Mouse (Mus musculus) right cerebral cortex, postnatal 25 days (tissue): ENCODE data around the gene Yeats2.

ENCODE experiments used
- DNase-seq: peaks from one replicate; pipeline ENCODE4 v3.0.0; 2022

Gene Yeats2

DNA sequence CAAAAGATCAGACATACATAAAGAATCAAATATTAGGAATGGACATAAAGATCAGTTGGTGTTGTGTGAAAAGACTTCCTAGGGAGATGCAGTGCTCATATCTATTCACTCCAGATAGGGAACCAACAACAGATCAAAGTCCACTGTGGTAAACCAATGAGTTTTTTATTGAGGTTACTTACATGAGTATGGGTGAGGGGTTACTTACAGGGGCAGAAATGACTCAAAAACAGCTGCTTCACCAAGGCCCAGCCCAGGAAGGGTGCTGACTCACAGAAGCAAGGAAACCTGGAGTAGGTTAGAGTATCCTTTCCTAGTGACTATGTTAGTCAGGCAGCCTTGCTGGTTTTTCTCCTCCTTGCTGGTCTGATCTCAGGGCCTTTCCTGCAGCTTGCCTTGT, 51.2 kb downstream of the Yeats2 start:
- no peak for DNase-seq

DNA sequence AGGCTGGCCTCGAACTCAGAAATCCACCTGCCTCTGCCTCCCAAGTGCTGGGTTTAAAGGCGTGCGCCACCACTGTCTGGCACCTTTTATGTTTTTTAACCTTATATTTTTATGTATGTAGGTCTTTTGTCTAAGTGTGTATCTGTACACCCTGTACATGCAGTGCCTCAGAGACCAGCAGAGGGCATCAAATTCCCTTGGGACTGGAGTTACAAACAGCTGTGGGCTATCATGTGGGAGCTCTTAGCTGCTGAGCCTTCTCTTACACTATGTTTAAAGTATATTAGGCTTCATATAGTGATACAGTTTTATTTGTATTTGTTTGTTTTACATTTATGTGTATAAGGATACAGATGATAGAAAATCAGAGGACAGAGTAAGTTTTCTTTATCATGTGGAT, 54.7 kb downstream of the Yeats2 start:
- DNase-seq: no peak

- DNase-seq: no peak
Observed at GRCm38 (mm10) chr16:20196962-20197361, 56.1 kb downstream of the Yeats2 start.

DNA sequence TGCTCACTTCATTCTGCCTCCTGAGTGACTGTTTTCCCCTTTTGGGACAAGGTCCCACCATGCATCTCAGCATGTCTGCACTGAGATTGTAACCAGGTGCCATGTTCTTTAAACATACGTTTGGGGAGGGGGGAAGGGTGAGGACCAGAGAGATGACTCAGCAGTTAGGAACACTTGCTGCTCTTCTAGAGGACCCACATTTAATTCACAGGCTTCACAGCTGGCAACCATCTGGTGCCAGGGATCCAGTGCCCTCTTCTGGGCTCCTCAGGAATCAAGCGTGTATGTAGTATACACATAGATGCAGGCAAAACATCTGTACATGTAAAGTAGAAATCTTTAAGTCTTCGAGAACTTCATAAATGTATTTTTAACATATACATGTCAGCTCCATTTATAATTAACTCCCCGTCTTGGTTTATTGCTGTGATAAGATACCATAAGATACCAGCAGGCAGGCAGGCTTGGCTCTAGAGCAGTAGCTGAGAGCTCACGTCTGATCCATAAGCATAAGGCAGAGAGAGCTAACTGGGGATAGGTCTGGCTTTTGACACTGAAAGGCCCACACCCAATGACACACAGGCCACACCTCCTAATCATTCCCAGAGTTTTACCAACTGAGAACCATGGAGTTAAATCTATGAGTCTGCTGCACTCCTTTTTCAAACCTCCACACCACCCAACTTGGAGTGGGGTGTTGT, 58.8 kb downstream of the Yeats2 start:
- DNase-seq: no peak

- no peak for DNase-seq
Observed at GRCm38 (mm10) chr16:20213591-20214226, 72.8 kb downstream of the Yeats2 start.

- no peak for DNase-seq
Observed at GRCm38 (mm10) chr16:20222726-20223125, 81.9 kb downstream of the Yeats2 start.

- DNase-seq: no peak
Observed at GRCm38 (mm10) chr16:20226676-20227075, 85.8 kb downstream of the Yeats2 start.

DNA sequence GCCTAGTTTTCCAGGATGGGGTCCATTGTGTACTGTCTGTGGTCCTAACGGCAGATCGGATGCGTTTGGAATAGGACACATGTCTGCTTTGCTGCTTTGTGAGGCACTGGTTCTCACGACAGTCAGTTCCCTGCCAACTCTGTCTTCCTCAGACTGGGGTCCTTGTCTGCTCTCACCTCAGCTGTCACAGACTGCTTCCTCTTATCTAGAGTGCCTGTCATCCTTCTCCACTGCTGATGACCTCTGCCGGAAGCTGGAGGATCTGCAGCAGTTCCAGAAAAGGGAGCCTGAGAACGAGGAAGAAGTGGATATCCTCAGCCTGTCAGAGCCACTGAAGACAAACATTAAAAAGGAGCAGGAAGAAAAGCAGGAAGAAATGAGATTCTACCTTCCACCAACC, 86.6 kb downstream of the Yeats2 start:
- no peak for DNase-seq

DNA sequence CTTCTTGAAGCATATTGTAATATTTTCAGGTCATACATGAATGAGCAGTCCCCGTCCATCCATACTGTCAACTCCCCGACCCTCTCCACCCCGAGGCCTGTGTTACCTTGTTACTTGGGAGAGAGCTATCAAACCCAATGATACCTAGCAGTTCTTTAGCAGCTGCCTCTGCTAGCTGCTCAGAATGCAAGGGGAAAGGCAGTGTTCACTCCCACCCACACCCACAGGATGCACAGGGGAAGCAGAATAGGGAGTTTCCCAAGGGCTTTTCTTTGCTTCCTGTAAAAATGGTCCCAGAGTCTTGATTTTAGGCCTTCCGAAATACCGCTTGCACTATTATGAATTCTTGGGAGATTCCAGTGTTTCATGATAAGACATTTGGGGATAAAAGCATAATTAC, 87.3 kb downstream of the Yeats2 start:
- DNase-seq: no peak

GRCm38 (mm10) chr16:20234406-20234805, 93.5 kb downstream of the Yeats2 start:
- no peak for DNase-seq

DNA sequence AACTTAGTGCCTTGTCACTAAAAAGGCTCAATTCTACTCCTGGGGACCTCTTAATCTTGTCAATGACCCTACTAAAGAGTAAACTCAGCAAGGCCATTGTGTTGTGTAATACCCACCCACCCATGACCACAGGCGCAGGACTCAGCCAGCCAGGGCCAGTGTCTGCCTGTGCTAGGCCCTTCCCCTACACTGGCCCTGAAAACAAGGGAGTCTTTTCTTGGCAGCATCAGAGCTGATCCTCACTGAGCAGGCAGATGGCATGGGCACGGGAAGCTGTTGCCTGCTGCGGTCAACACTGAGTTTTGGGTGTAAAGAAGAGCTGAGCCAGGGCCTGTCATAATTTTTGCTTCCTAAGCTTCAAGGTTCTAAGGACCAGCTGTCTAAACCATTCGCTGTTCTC, 96.6 kb downstream of the Yeats2 start:
- DNase-seq: no peak

DNA sequence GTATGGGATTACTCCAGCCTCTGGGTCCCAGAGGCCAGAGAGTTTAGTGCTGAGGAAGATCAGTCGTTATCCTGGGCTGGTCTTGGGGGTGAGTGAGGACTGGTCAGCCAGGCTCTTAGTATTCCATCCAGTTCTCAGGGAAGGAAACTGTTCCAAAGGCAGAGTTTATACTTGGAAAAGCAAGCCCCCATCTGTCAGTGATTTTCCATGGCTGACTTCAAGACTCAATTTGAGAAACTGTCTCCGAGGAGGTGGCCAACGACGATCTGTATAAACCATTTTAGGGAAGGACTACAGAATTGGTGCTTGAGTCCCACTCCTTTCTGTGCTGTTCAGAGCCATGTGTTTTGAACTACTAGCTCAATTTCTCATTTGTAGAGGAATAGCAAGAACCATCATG, 97.8 kb downstream of the Yeats2 start:
- no peak for DNase-seq

DNA sequence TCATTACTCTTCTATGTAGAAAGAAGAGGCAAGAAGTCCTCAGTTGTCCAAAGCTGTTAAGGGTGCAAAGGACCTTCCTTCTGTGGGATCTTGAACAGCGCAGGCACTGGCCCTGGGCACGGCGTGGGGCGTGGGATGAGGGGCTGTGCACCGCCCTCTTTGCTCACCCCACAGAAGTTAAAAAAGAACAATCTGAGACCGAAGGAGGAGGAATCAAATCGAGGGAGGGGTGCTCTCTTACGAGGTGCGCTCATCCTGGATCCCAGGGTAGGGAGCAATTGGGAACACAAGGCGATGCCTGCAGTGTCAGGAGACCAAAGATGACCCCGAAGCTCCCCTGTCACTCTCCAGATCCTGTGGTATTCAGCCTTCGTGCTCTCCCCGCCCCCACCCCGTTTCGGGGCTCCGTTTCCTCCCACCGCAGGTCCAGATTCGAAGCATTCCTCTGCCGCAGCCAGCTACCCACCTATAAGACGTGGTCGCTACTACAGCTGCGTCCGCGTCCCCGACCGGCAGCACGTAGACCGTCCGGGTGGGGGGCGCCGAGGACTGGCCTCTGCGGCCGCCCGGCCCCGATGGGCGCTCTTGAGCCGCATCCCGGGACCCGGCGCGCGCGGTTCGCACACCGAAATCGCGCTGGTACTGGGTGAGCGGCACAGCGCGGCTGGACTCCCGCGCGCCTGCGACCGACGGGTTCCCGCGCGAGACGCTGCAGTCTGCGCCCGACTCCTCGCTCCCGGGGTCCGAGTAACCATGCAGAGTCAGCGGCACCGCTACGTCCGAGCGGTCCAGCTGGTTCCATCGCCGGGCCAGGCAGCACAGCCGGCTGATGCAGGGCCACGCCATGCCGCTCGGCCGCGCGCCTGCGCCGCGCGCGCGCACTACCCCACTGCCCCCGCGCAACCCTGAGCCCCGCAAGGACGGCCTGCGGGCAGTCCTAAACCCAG, 99.9 kb downstream of the Yeats2 start, which contains the start of gene Map6d1:
Gene Map6d1, minus strand, starts transcription at position 891 of the 947 bp plus-strand sequence.
- DNase-seq: peak; percentile 74

GRCm38 (mm10) chr16:20247103-20247502, 106.2 kb downstream of the Yeats2 start:
- DNase-seq: no peak

GRCm38 (mm10) chr16:20248442-20249174, 107.7 kb downstream of the Yeats2 start:
- no peak for DNase-seq

DNA sequence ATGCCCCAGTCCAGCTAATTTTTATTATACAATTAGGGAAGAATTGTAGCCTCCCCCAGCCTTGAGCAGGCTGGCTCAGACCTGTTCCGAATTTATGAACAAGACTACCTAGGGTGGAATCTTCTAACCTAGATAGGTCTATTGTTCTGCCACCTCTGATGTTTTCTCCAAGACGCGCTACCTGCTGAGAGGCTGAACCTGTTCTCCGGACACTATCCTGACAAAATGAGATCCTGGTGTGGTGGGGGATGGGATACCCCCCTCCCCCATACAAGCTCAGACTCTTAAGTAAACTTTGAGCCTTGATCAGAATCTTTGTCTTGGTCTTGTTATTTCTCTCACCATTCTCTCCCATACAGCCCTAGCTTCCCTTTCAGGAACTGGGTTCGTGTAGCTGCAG, 117.1 kb downstream of the Yeats2 start:
- no peak for DNase-seq

GRCm38 (mm10) chr16:20265089-20265488, 124.2 kb downstream of the Yeats2 start:
- no peak for DNase-seq

DNA sequence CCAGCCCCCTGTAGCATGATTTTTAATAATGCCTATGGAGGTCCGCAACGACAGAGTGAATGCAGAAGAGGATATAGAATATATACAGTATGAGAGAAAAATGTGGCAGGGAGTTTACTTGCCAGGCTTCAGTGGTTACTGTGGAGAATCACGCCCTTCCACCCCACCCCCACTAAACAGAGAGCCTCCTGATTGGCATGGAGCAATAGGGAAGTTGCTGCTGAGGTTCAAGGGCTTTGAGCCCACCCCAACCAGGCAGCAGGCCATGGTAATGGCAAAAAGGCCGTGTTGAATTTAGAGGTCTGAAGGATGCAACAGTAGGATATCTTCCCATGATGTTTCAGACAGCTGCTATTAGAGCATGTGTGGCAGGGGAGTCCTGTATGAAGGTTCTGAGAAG, 130.5 kb downstream of the Yeats2 start:
- no peak for DNase-seq

DNA sequence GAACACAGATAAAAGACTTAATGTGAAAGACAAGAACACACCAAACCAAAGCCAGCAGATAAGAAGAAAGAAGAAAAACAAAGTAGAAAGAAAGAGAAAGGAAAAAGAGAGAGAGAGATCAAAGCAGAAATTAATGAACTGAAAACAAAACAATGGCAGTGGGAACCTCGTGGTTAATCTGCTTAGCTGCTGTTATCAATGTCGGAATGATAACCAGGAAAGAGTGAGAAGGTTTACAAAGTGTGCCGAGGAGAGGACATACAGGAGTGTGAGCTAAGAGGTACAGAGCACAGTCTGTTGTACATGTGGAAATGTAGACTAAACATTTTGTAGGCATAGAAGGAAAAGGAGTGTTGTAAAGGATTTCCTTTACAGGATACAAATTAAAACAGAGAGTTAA, 132.1 kb downstream of the Yeats2 start:
- DNase-seq: no peak

DNA sequence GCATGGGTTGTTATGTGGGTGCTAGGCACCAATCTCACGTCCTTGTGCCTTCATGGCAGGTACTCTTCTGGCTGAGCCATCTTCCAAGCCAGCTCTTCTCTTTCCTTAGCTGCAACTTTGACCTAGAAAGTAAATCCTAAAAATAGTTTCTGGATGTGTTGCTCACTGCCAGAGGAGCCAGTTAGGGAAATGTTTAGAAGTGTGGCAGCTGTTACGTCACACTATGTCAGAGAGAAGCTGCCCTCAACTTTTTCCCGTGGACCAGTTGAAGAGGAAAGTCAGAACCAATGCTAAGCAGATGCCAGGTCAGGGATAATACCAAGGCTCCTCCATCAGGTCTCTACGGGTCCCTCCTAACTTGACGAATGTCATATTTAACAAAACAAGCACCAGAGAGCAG, 138.5 kb downstream of the Yeats2 start:
- DNase-seq: no peak

GRCm38 (mm10) chr16:20280238-20280637, 139.4 kb downstream of the Yeats2 start:
- no peak for DNase-seq
